Mouse (Mus musculus): ENCODE results near the gene Tctn1. TPM values are rescaled to one million over a fixed set of nuclear protein-coding genes. Genes with fewer than 3 reads are reported as not detected.

The Tctn1 gene
- total RNA-seq, 2 experiments from 2014 or later: 12.7 to 13.6 TPM

GRCm38 (mm10) chr5:122247934-122248333, 16.3 kb downstream of the Tctn1 start:
- DNase-seq (ENCODE audit: low spot score in 2 of 2): no peak

DNA sequence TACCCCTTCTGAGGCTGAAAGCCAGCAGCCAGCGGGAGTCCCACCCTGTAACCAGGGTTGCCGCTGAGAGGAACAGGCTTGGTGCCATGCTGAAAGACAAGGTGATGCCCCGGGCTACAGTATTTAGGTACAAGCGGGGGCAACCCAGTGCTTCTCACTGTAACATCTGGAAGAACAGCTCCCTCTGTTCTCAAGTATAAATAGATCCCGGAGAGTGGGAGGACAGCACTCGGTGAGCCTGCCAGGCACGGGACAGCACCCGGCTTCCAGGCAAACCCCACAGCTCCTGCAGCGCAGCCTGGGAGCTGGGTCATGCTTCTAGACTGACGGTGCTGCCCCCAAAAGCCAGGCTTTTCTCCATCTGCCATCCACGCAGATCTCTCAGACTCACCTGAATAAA, 16.7 kb downstream of the Tctn1 start:
- DNase-seq (ENCODE audit: low spot score in 2 of 2): no peak

DNA sequence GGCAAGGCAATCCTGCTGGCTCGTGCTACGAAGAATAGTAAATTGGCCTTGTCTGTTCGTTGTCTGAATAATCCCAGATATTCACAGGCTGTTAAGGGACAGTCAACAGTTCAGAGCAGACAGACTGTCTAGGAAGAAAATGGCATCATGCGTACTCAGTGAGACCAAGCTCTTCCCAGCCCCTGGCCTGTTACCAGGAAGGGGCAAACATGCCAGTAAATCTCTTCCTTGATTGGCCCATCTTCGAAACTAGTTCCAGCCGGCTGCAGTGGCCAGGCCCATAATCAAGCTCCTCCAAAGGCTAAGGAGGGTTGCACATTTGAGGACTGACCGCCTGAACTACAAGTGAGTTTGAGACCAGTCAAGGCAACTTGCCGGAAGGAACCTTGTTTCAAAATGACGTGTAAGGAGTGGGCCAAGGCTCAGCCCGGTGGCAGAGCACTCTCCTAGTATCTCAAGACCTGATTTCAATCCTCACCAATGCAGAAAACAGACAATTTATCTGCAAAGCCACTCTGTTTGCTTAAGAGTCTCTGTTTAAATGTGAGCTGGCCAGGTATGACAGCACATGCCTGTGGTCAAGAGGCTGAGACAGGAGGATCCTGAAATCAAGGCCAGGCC, 17.6 kb downstream of the Tctn1 start:
- no peak for DNase-seq (ENCODE audit: low spot score in 2 of 2)

GRCm38 (mm10) chr5:122245186-122245585, 19.1 kb downstream of the Tctn1 start:
- no peak for DNase-seq (ENCODE audit: low spot score in 2 of 2)

- DNase-seq (ENCODE audit: low spot score in 2 of 2): no peak
These were observed 20.3 kb downstream of the Tctn1 start for GRCm38 (mm10) chr5:122243781-122244523.

DNA sequence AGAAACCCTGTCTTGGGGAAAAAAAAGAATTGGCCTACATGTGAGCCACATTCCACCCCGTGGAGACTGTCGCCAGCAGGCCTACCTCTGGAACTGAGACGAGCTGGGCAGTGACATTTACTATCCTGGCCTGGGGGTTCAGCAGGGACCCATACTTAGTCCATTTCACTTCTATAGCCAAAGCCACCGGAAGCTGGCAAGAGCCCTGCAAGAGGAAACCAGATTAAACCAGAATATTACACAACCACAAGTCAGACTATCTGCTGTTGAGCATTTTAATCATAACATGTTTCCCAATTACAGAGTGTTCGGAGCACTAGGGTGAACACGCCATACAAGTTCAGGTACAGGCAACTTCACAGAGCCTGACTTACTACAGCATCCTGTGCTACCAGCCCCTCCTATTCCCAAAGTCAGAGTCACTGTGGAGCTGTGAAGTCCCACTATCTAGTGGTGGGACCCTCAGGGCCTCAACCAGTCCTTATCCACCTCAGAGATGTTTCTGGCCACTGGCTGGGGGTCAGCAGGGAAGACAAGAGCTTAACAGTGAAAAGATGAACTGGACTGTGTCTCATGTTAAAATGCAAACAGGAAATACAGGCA, 21.6 kb downstream of the Tctn1 start:
- no peak for DNase-seq (ENCODE audit: low spot score in 2 of 2)

GRCm38 (mm10) chr5:122240989-122241388, 23.3 kb downstream of the Tctn1 start:
- no peak for DNase-seq (ENCODE audit: low spot score in 2 of 2)

DNA sequence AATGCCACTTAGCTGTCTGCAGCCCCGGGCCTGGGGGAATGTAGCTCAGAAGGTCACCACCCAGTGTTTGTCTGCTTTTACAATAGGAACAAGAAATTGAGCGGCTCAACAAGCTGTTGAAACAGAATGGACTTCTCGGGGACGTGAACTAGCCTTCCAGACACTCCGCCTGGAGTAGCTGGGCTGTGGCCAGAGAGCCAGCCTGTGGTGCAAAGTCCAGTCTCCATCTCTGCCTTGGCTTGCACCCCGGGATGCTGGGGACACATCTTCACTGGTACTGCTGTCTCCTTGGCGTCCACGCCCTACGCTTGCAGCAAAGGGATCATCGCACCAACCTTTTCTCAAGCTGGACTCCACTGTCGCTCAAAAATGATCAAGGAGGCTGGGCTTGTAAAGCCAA, 23.7 kb downstream of the Tctn1 start:
- DNase-seq (ENCODE audit: low spot score in 2 of 2): no peak

- no peak for DNase-seq (ENCODE audit: low spot score in 2 of 2)
These were observed 24.6 kb downstream of the Tctn1 start for GRCm38 (mm10) chr5:122239618-122240017.

- DNase-seq (ENCODE audit: low spot score in 2 of 2): no peak
These were observed 27.1 kb downstream of the Tctn1 start for GRCm38 (mm10) chr5:122237200-122237599.

GRCm38 (mm10) chr5:122235196-122235836, 28.9 kb downstream of the Tctn1 start:
- no peak for DNase-seq (ENCODE audit: low spot score in 2 of 2)

GRCm38 (mm10) chr5:122234319-122235195, 29.7 kb downstream of the Tctn1 start:
- DNase-seq (ENCODE audit: low spot score in 2 of 2): no peak

- DNase-seq (ENCODE audit: low spot score in 2 of 2): no peak
These were observed 30.6 kb downstream of the Tctn1 start for GRCm38 (mm10) chr5:122233695-122234094.

- no peak for DNase-seq (ENCODE audit: low spot score in 2 of 2)
These were observed 31.1 kb downstream of the Tctn1 start for GRCm38 (mm10) chr5:122233077-122233581.

- no peak for DNase-seq (ENCODE audit: low spot score in 2 of 2)
These were observed 32.3 kb downstream of the Tctn1 start for GRCm38 (mm10) chr5:122232004-122232403.

DNA sequence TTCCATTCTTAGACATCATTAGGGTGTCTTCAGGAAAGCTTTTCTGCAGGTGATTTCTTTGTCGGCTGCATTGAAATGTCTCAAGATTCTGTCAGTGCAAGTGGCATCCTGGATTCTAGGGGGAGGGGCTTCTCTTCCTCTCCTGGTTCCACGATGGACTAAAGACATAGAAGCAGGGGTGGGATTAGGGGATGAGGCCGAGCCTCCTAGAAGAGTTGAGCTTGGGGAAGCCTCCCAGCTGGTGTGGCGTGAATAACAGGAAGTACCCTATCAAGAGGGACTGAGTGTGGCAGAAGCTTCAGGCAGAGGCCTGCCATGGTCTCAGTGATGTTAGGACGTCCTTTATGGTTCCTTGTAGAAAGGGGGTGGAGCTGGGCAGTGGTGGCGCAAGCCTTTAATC, 32.8 kb downstream of the Tctn1 start:
- DNase-seq (ENCODE audit: low spot score in 2 of 2): no peak

DNA sequence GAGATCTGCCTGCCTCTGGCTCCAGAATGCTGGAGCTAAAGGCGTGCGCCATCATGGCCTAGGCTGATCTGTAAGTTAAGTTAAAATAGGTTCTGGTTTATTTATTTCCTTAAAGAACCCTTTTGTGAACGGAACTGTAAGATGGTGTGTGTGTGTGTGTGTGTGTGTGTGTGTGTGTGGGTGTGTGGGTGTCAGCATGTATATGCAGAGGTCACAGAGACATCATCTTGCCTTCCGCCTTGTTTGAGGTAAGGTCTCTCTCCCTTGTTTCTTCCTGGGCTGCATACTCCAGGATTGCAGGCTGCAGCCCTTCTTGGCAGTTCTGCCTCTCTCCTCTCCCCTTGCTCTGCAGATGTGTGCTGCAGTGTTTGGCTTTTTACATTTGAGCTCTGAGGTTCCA, 33.4 kb downstream of the Tctn1 start:
- no peak for DNase-seq (ENCODE audit: low spot score in 2 of 2)

DNA sequence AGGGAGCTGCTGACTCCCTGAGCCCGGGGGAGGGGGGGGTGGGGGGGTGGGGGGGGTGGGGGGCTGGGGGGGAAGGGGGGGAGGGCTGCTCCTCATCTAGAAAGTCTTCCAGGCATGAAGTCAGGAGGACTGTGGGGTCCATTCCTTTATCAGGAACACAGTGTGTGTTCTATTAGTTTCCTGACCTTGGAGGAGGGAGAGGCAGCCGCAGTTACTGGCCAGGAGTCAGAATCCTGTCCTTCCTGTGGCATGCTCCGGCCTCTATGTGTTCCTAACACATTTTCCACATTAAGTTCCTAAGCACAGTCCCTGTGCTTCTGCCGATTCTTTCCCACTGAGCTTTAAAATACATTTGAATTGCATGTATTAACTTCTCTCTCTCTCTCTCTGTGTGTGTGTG, 35.5 kb downstream of the Tctn1 start:
- no peak for DNase-seq (ENCODE audit: low spot score in 2 of 2)

DNA sequence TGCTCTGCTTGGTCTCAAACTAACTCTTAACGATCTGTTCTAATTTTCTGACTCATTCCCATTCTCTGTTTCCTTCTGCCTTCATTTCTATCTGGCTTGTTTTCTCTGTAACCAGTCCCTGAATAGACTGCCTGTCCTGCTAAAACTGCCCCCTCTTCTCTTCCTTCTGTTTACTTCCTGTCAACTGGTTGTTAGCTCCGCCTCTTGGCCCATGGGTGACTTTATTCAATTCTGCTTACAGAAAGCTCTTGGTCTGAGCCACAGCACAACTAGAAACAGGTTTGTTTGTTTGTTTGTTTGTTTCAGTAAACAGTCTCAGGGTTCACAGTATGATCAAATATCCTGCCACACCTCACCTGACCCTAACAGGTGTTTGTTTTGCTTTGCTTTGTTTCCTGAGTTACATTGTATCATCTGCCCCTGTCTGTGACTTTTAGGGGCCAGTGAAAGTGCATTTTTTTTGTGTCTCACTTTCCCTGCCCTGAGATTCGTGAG, 35.9 kb downstream of the Tctn1 start:
- DNase-seq (ENCODE audit: low spot score in 2 of 2): no peak

DNA sequence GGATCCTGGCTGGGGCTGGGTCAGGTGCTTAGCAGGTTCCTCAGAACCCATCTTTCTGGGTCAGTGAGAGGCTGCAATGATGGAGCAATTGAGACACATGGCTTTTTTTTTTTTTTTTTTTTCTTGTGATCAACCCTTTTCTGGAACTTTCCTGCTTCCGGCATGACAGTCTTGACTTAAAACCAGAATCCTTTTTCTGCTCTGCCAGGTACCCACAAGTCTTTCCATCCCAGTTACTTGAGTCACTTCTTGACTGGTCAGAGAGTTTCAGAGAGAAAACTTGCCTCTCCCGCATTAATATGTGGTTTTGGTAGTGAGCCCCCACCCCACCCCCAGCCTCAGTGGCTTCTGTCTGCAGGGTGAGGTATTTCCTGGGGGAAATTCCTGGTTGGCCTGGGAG, 40.0 kb downstream of the Tctn1 start:
- no peak for DNase-seq (ENCODE audit: low spot score in 2 of 2)

DNA sequence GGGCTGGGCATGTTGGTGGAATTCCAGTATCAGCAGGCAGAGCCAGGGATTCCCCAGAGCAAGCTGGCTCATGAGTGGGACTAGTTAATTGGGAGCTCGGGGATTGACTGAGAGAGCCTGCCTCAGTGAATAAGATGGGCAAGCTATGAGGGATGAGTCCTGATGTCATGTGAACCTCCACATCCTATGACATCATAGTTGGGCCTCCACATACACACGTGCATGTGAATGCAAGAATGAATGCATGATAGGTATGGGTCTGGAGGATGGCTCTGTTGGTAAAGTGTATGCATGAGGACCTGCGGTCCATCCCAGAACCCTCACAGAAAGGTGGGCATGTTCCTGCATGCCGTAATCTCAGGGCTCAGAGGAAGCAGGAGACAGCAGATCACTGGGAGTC, 43.2 kb downstream of the Tctn1 start:
- no peak for DNase-seq (ENCODE audit: low spot score in 2 of 2)

Data from layer of hippocampus, postnatal 14 days (tissue).